Mouse (Mus musculus) embryonic facial prominence, embryonic 15.5 days (tissue): ENCODE results near the gene Kifc1. TPM values are rescaled to one million over a fixed set of nuclear protein-coding genes. Genes with fewer than 3 reads are reported as not detected.
"Not testable (repeated sequence)": the region's sequence is repeated elsewhere in the genome, so short reads cannot be mapped to it uniquely, and the experiment has no call there.

Experiments
- ATAC-seq: fragments of 200-750 bp; cut with Nextera tagmentation; 2 replicates; pipeline ENCODE4 v1.8.0; 2017; ENCODE audit warnings: low read depth, moderate TSS enrichment; ENCODE audit not compliant: insufficient number of reproducible peaks, low FRiP score, low TSS enrichment
- H3K27ac ChIP-seq: fragments of 300-500 bp; sonication (generic); replicated peaks from 2 replicates; pipeline ENCODE4 v1.5.1; 2015; ENCODE audit warnings: mild to moderate bottlenecking, inconsistent platforms
- H3K27me3 ChIP-seq: fragments of 300-500 bp; sonication (generic); 2 replicates; pipeline ENCODE4 v1.6.1; 2015; ENCODE audit warnings: inconsistent platforms
- H3K36me3 ChIP-seq: fragments of 300-500 bp; sonication (generic); 2 replicates; pipeline ENCODE4 v1.6.1; 2015; ENCODE audit warnings: mild to moderate bottlenecking, inconsistent platforms
- H3K4me1 ChIP-seq: fragments of 300-500 bp; sonication (generic); 2 replicates; pipeline ENCODE4 v1.6.1; 2015; ENCODE audit warnings: inconsistent platforms
- H3K4me2 ChIP-seq: fragments of 300-500 bp; sonication (generic); replicated peaks from 2 replicates; pipeline ENCODE4 v1.6.1; 2015; ENCODE audit warnings: mild to moderate bottlenecking, inconsistent platforms
- H3K4me3 ChIP-seq: fragments of 300-500 bp; sonication (generic); replicated peaks from 2 replicates; pipeline ENCODE4 v1.5.1; 2015; ENCODE audit warnings: mild to moderate bottlenecking, inconsistent platforms
- H3K9ac ChIP-seq: fragments of 300-500 bp; sonication (generic); 2 replicates; pipeline ENCODE4 v1.6.1; 2015; ENCODE audit warnings: inconsistent platforms
- H3K9me3 ChIP-seq: fragments of 300-500 bp; sonication (generic); replicated peaks from 2 replicates; pipeline ENCODE4 v1.6.1; 2016; ENCODE audit warnings: inconsistent platforms
- WGBS: fragments of 180-500 bp; shearing (Covaris S2); methylation state at CpG from one replicate; pipeline ENCODE4 v1.1.7; 2015; 5-methylcytosine and 5-hydroxymethylcytosine counted together
- polyA plus RNA-seq: library from polyadenylated mRNA; unstranded; fragments of >200 nt; fragmentation: Nextera tagmentation; extraction: Ambion mirVana; gene quantifications from 2 replicates; pipeline ENCODE4 v1.2.1, GENCODE M21; 2015

Gene Kifc1
- polyA plus RNA-seq, 1 experiment from 2014 or later, result 6.8 TPM

DNA sequence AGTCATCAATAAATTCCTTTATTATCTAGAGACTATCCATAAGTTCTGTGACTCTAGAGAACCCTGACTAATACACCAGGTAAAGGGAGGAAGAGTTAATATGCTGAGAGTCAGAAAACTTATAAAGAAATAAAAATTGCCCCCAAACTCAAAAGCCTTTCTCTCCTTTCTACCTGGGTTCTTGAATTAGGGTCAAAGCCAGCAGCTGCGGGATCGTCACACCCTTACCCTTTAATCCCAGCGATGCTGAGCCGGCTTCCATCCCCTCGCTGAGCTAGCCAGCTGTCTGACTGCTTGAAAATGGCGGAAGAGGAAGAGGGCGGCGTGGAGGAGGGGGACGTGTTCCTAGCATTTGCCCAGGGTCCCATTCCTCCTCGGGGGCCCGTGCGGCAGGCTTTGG is 16.9 kb downstream of the Kifc1 start, which contains the start of gene Gm7029:
Gm7029 (plus strand) TSS at position 301 of the 400 bp plus-strand sequence.
- H3K4me2 ChIP-seq, H3K9me3 ChIP-seq, H3K4me3 ChIP-seq, H3K27ac ChIP-seq, ATAC-seq, H3K27me3 ChIP-seq, H3K9ac ChIP-seq, H3K4me1 ChIP-seq: not testable (repeated sequence)
- WGBS, result 90% methylated on average over 4 of the region's 12 CpGs
- peaks cover 22% of the 10 kb centered on the region; the same call in 1 of the 2 replicates for H3K36me3 ChIP-seq

DNA sequence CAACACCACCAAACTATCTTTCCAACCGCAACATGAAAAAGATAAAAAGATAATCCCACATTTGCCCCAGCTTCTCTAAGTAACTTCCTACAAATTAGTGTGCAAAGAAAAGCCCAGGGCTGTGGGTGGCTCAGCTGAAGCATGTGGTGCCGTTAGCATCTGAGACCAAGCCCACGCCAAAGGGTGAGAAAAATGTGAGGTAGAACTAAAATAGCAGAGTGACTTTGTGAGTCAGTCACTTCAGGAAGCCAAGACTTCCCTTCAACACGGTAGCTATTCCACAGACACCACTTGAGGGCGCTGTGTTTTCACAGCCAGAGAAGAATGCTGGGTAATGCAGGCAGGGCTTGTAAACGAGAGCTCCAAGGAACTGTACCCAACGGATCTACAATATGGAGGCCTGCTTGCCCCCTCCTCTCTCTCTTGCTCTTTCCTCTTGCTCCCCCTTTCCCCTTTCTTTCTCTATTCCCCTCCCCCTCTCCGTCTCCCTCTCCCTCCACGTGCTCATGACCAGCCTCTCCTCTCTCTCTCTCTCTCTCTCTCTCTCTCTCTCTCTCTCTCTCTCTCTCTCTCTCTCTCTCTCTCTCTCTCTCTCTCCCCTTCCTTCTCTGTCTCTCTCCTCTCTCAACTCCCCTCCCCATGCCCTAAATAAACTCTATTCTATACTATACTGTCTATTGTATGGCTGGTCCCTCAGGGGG is 25.0 kb downstream of the Kifc1 start:
- Histone ChIP-seq H3K27ac (no peak overlapping the region), H3K4me3 (no peak overlapping the region), H3K9ac (no peak overlapping the region), H3K4me2 (no peak overlapping the region), H3K4me1 (no peaks in the 10 kb centered on the region), H3K9me3 (no peaks in the 10 kb centered on the region), H3K27me3 (no peaks in the 10 kb centered on the region), H3K36me3 (no peaks in the 10 kb centered on the region)
- WGBS, result 29% methylated on average over 9 of the region's 9 CpGs
- ATAC-seq, result no peak

DNA sequence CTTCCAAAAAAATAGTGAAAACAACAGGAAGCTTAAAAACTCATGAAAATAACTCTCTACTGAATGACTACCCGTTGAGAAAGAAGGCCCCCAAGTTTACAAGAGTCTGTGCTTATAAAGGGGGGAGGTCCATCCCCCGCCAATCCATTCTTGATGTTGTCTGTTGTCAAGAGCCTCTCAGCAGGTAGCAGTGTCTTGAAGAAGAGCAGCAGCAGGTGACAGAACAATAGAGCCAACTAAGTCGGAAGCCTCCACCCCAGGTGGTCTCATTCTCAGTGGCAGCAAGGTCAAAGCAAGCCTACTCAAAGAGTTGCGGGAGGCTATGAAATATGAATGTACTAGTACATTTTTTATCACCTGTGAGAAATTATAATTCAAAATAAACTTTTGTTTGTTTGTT is 32.6 kb downstream of the Kifc1 start:
- H3K27ac ChIP-seq, result no peak overlapping the region
- no peak overlapping the region for H3K4me3 ChIP-seq
- H3K36me3 ChIP-seq, result no peaks in the 10 kb centered on the region
- H3K9me3 ChIP-seq, result no peaks in the 10 kb centered on the region
- H3K4me1 ChIP-seq, result no peaks in the 10 kb centered on the region
- no peaks in the 10 kb centered on the region for H3K27me3 ChIP-seq
- H3K4me2 ChIP-seq, result no peak overlapping the region
- H3K9ac ChIP-seq, result no peak overlapping the region
- 82% methylated on average over 4 of the region's 4 CpGs for WGBS
- ATAC-seq, result no peak

DNA sequence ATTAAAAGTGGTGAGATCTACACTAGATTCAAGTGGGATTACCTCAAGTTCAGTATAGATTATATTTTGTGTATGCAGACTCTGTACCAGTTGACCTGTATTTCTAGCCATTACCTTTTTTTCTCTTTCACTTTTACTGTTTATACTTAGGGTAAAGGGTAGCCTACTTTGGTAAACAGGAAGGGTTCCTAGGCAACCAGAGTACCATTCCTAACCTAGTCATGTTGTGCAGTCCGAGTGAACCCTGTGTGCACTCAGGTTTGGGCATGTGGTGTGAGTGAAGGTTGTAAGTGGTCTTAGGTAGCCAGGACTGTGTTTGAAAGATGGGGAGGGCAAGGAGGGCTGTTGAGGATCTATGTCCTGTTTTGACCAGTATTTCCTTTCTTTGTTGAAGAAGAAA is 39.1 kb downstream of the Kifc1 start:
- no peaks in the 10 kb centered on the region for H3K4me1 ChIP-seq
- H3K9ac ChIP-seq, result no peak overlapping the region
- H3K36me3 ChIP-seq, result peaks cover 24% of the 10 kb centered on the region; the same call in 1 of the 2 replicates
- no peak overlapping the region for H3K27ac ChIP-seq
- H3K4me2 ChIP-seq, result no peak overlapping the region
- H3K4me3 ChIP-seq, result no peak overlapping the region
- ATAC-seq, result no peak
- 68% methylated on average over 1 of the region's 1 CpGs for WGBS
- no peaks in the 10 kb centered on the region for H3K9me3 ChIP-seq
- no peaks in the 10 kb centered on the region for H3K27me3 ChIP-seq

DNA sequence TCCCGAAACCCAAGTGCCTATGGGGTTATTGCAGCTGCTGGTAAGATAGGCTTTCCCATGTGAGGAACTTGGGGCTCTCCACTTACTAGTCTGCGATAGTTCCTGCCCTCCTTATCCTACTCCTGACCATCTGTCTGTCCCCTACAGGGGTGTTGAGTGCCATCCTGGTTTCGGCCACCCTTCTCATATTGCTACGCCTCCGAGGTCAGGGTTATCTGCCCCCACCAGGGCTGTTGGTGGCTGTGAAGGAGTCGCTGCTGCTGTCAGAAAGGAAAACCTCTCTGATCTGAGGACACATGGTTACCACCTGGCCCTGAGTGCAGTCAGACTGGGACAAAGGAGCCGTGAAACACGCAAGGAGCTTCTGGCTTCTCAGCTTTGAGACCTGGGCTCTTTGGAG is 42.3 kb downstream of the Kifc1 start:
- Histone ChIP-seq H3K9ac (no peak overlapping the region), H3K4me2 (no peak overlapping the region), H3K4me3 (no peak overlapping the region), H3K36me3 (peaks cover 24% of the 10 kb centered on the region; the same call in 1 of the 2 replicates), H3K9me3 (no peaks in the 10 kb centered on the region), H3K27ac (no peak overlapping the region), H3K4me1 (peaks cover 11% of the 10 kb centered on the region), H3K27me3 (no peaks in the 10 kb centered on the region)
- 76% methylated on average over 8 of the region's 8 CpGs for WGBS
- no peak for ATAC-seq

DNA sequence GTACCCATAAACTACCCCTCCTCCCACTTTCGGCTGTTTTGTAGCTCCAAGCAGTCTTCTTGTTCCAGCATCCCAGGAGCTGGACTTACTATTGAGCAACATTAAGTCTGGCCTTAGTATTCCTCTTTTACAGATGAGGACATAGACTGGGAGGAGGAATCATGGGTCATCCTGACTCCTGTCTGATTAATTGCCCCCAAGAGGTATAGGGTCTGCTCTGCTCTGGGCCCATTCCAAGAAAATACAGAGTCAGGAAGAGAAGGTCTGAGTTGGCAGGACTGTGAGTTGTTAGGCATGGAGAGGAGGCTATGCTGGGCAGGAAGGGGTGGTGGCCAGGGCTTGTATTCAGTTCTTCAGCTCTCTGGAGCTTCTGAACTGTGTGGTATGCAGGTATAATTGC is 46.3 kb downstream of the Kifc1 start:
- no peaks in the 10 kb centered on the region for H3K27me3 ChIP-seq
- ATAC-seq, result no peak
- H3K4me1 ChIP-seq, result peaks cover 11% of the 10 kb centered on the region
- H3K27ac ChIP-seq, result no peak overlapping the region
- H3K4me3 ChIP-seq, result peak overlapping the region; percentile 99; the same call in 1 of the 2 replicates
- peak overlapping the region; percentile 65; the same call in 1 of the 2 replicates for H3K9ac ChIP-seq
- no peaks in the 10 kb centered on the region for H3K9me3 ChIP-seq
- H3K36me3 ChIP-seq, result peaks cover 22% of the 10 kb centered on the region
- H3K4me2 ChIP-seq, result no peak overlapping the region
- 70% methylated on average over 1 of the region's 1 CpGs for WGBS

DNA sequence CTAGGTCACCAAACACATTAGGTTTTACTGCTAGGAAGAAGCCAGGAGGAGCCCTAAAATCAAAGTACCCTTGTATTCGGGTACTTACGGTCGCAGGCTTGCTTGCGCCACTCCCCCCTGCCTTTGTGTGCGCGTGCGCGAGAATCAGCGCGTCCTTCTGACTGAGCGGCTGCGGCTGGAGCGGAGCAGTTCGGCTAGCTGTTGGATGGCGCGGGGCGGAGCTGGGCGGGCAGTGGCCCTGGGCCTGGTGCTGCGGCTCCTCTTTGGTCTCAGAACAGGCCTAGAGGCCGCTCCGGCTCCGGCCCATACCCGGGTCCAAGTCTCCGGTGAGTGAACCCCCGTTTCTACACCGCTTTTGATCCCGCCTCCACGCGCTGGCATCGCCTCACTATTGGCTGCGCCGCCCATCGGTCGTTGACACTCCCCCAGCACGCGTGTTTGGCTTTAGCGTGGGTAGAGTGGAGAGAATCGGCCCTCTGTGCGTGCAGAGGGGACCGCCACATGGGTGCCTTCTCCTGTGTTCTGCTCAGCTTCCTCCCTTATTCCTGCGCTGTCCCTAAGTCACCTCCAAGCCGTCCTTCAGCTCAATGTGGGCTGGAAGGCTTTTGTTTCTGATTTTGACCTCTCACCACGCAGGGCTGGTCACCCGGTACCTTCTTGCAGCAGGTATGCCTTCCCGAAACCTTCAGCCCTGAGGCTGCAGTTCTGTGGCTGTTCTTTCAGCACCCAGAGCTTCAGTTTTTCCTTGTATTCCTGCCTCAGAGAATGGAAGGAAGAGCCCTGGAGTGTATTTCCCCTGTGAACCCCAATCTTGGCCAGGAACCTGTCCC is 47.3 kb downstream of the Kifc1 start, which contains the start of gene Cd320:
Cd320 (plus strand) TSS at position 126 of the 830 bp plus-strand sequence.
- peak; percentile 90 for ATAC-seq
- H3K27ac ChIP-seq, result peak within 1 kb of the TSS; percentile 65; the same call in 1 of the 2 replicates
- no peaks in the 10 kb centered on the region for H3K9me3 ChIP-seq
- peak within 1 kb of the TSS; percentile 99 for H3K4me3 ChIP-seq
- peak within 1 kb of the TSS; percentile 85 for H3K4me2 ChIP-seq
- WGBS, result under 1% methylated on average over 45 of the region's 45 CpGs
- peak within 1 kb of the TSS; percentile 65 for H3K9ac ChIP-seq
- H3K27me3 ChIP-seq, result no peaks in the 10 kb centered on the region
- H3K4me1 ChIP-seq, result peaks cover 11% of the 10 kb centered on the region
- H3K36me3 ChIP-seq, result peaks cover 21% of the 10 kb centered on the region

DNA sequence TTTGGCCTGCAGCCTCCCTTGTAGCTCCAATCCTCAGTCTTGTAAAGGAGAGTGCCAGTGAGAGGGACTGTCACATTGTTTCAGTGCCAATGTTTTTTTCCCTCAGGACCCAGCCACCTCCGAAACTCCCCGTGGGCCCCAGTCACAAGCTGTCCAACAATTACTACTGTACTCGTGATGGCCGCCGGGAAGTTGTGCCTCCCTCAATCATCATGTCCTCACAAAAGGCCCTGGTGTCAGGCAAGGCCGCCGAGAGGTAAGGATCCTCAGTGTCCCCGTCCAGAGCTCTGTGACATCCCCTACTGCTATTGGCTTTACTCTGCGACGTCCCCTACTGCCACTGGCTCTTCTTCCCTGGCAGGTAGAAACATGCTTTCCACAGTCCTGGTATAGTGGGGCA is 60.9 kb downstream of the Kifc1 start:
- Histone ChIP-seq H3K9me3 (no peaks in the 10 kb centered on the region), H3K4me3 (no peak overlapping the region), H3K27me3 (no peaks in the 10 kb centered on the region), H3K36me3 (peaks cover 63% of the 10 kb centered on the region), H3K4me1 (peaks cover 17% of the 10 kb centered on the region), H3K4me2 (no peak overlapping the region), H3K9ac (no peak overlapping the region), H3K27ac (no peak overlapping the region)
- no peak for ATAC-seq
- 90% methylated on average over 10 of the region's 10 CpGs for WGBS

DNA sequence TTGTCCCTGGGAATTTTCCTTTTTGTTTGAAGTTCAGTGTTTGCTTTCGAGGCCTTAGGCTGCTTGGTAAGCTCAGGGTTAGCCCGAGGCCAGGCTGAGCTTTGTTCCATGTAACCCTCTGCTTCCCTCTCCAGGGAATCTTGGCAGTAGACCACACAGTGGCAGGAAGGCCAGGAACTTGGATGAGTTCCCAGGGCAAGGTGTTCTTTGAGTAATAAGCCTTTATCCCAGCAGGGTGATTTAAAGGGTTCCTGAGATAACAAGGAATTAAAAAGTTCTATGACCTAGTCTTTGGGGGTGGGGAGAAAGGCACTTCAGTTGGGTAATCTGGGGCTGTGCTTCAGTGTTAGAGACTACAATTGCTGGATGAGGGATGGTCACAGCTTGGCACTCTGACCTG is 61.6 kb downstream of the Kifc1 start:
- Histone ChIP-seq H3K36me3 (peaks cover 56% of the 10 kb centered on the region), H3K27me3 (no peaks in the 10 kb centered on the region), H3K9ac (no peak overlapping the region), H3K9me3 (no peaks in the 10 kb centered on the region), H3K4me3 (no peak overlapping the region), H3K4me2 (no peak overlapping the region), H3K4me1 (peaks cover 17% of the 10 kb centered on the region), H3K27ac (no peak overlapping the region)
- no peak for ATAC-seq
- 62% methylated on average over 2 of the region's 2 CpGs for WGBS

DNA sequence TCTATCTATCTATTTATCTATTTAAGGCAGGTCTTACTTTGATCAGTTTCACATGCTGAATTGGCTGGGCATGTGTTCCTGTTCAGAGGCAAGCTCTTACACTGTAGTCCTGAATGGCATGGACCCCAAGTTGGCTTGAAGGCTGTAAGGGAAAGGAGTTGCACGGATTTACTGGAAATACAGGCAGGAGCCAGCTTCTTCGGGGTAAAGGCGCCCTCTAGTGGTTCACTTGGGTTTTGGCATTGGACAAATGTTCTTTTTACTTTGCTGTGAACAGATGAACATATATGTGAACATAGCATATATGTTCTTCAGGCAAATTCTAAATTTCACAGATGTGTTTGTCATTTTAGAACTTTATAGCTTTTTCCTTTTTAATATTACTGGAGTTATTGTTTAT is 63.6 kb downstream of the Kifc1 start:
- WGBS, result under 1% methylated on average over 3 of the region's 3 CpGs
- ATAC-seq, result no peak
- H3K4me1 ChIP-seq, result peaks cover 33% of the 10 kb centered on the region

More for the DNA sequence above, 63.6 kb downstream of the Kifc1 start:
- no peak overlapping the region for H3K27ac ChIP-seq
- H3K4me2 ChIP-seq, result no peak overlapping the region
- H3K4me3 ChIP-seq, result no peak overlapping the region
- H3K9me3 ChIP-seq, result no peaks in the 10 kb centered on the region
- H3K27me3 ChIP-seq, result no peaks in the 10 kb centered on the region
- peaks cover 52% of the 10 kb centered on the region for H3K36me3 ChIP-seq
- no peak overlapping the region for H3K9ac ChIP-seq
